Mouse (Mus musculus): ENCODE results near the gene Catip. TPM values are rescaled to one million over a fixed set of nuclear protein-coding genes. Genes with fewer than 3 reads are reported as not detected.
A peak's percentile ranks its signal among the peaks of the same experiment; 100 is the strongest.
"Not testable (repeated sequence)": the region's sequence is repeated elsewhere in the genome, so short reads cannot be mapped to it uniquely, and the experiment has no call there.

Gene Catip
- 1 to 10 TPM; 1.7 to 3.3 (median 2.2) TPM for total RNA-seq (2022)

GRCm38 (mm10) chr1:74361812-74362211 lies at the start of gene Catip:
TSS of gene Catip (plus strand) at chr1:74362108.
- DNase-seq (ENCODE audit: low spot score in 2 of 2) = peak; percentile 75 to 81

- peak; percentile 57 to 64 for DNase-seq (ENCODE audit: low spot score in 2 of 2)
Observed at GRCm38 (mm10) chr1:74313049-74313692, 48.7 kb upstream of the Catip start.

- DNase-seq (ENCODE audit: low spot score in 2 of 2) = no peak
Observed at GRCm38 (mm10) chr1:74314796-74315195, 47.1 kb upstream of the Catip start.

- DNase-seq (ENCODE audit: low spot score in 2 of 2) = no peak
Observed at GRCm38 (mm10) chr1:74316114-74316827, 45.6 kb upstream of the Catip start.

GRCm38 (mm10) chr1:74318711-74319110 lies 43.2 kb upstream of the Catip start:
- no peak for DNase-seq (ENCODE audit: low spot score in 2 of 2)

GRCm38 (mm10) chr1:74321396-74321795 lies 40.5 kb upstream of the Catip start:
- no peak for DNase-seq (ENCODE audit: low spot score in 2 of 2)

- DNase-seq (ENCODE audit: low spot score in 2 of 2) = not testable (repeated sequence)
Observed at GRCm38 (mm10) chr1:74326916-74327315, 35.0 kb upstream of the Catip start.

GRCm38 (mm10) chr1:74329899-74330431 lies 31.9 kb upstream of the Catip start:
- DNase-seq (ENCODE audit: low spot score in 2 of 2) = no peak

GRCm38 (mm10) chr1:74331046-74331681 lies 30.7 kb upstream of the Catip start:
- DNase-seq (ENCODE audit: low spot score in 2 of 2) = no peak

GRCm38 (mm10) chr1:74332241-74332763 lies 29.6 kb upstream of the Catip start:
- DNase-seq (ENCODE audit: low spot score in 2 of 2) = peak; percentile 94 to 97

- no peak for DNase-seq (ENCODE audit: low spot score in 2 of 2)
Observed at GRCm38 (mm10) chr1:74332930-74333329, 29.0 kb upstream of the Catip start.

- DNase-seq (ENCODE audit: low spot score in 2 of 2) = no peak
Observed at GRCm38 (mm10) chr1:74334607-74335006, 27.3 kb upstream of the Catip start.

- no peak for DNase-seq (ENCODE audit: low spot score in 2 of 2)
Observed at GRCm38 (mm10) chr1:74335033-74335432, 26.9 kb upstream of the Catip start.

GRCm38 (mm10) chr1:74335436-74336170 lies 26.3 kb upstream of the Catip start:
- no peak for DNase-seq (ENCODE audit: low spot score in 2 of 2)

- no peak for DNase-seq (ENCODE audit: low spot score in 2 of 2)
Observed at GRCm38 (mm10) chr1:74337241-74337771, 24.6 kb upstream of the Catip start.

- DNase-seq (ENCODE audit: low spot score in 2 of 2) = no peak
Observed at GRCm38 (mm10) chr1:74338013-74338412, 23.9 kb upstream of the Catip start.

- DNase-seq (ENCODE audit: low spot score in 2 of 2) = no peak
Observed at GRCm38 (mm10) chr1:74338626-74339025, 23.3 kb upstream of the Catip start.

GRCm38 (mm10) chr1:74339917-74340316 lies 22.0 kb upstream of the Catip start:
- DNase-seq (ENCODE audit: low spot score in 2 of 2) = no peak

- peak; percentile 66 to 69 for DNase-seq (ENCODE audit: low spot score in 2 of 2)
Observed at GRCm38 (mm10) chr1:74340361-74340764, 21.5 kb upstream of the Catip start.

- not testable (repeated sequence) for DNase-seq (ENCODE audit: low spot score in 2 of 2)
Observed at GRCm38 (mm10) chr1:74340992-74341391, 20.9 kb upstream of the Catip start.

GRCm38 (mm10) chr1:74341898-74342297 lies 20.0 kb upstream of the Catip start:
- DNase-seq (ENCODE audit: low spot score in 2 of 2) = no peak

Measured in layer of hippocampus, adult 8-10 months (tissue).